Mouse (Mus musculus) liver, embryonic 16.5 days (tissue): ENCODE results near the gene Kcnj12. TPM values are rescaled to one million over a fixed set of nuclear protein-coding genes. Genes with fewer than 3 reads are reported as not detected.

ENCODE experiments used
- ATAC-seq: fragments of 200-750 bp; cut with Nextera tagmentation; 2 replicates; pipeline ENCODE4 v1.8.0; 2017; ENCODE audit warnings: low read depth, mild to moderate bottlenecking, moderate number of reproducible peaks, moderate library complexity
- H3K27ac ChIP-seq: fragments of 300-500 bp; sonication (generic); 2 replicates; pipeline ENCODE4 v1.5.1; 2014; ENCODE audit warnings: mild to moderate bottlenecking, low read length
- H3K27me3 ChIP-seq: fragments of 300-500 bp; sonication (generic); 2 replicates; pipeline ENCODE4 v1.6.1; 2014; ENCODE audit warnings: low read depth, low read length, mixed read lengths; ENCODE audit not compliant: control insufficient read depth, insufficient read depth
- H3K36me3 ChIP-seq: fragments of 300-500 bp; sonication (generic); 2 replicates; pipeline ENCODE4 v1.6.1; 2014; ENCODE audit warnings: mild to moderate bottlenecking; ENCODE audit not compliant: control insufficient read depth, insufficient read depth
- H3K4me1 ChIP-seq: fragments of 300-500 bp; sonication (generic); 2 replicates; pipeline ENCODE4 v1.6.1; 2014; ENCODE audit warnings: low read depth, low read length, mixed read lengths; ENCODE audit not compliant: control insufficient read depth
- H3K4me2 ChIP-seq: fragments of 300-500 bp; sonication (generic); 2 replicates; pipeline ENCODE4 v1.6.1; 2014; ENCODE audit warnings: low read depth, low read length, mixed read lengths
- H3K4me3 ChIP-seq: fragments of 300-500 bp; sonication (generic); 2 replicates; pipeline ENCODE4 v1.5.1; 2014; ENCODE audit warnings: low read depth, mild to moderate bottlenecking, low read length
- H3K9ac ChIP-seq: fragments of 300-500 bp; sonication (generic); 2 replicates; pipeline ENCODE4 v1.6.1; 2014; ENCODE audit warnings: low read depth, low read length
- H3K9me3 ChIP-seq: fragments of 300-500 bp; sonication (generic); replicated peaks from 2 replicates; pipeline ENCODE4 v1.6.1; 2016; ENCODE audit warnings: low read length; ENCODE audit not compliant: control insufficient read depth
- WGBS: fragments of 180-500 bp; shearing (Covaris S2); extraction: QIAGEN DNeasy Blood & Tissue Kit; methylation state at CpG from one replicate; pipeline ENCODE4 v1.1.7; 2014; ENCODE audit not compliant: insufficient replicate concordance; 5-methylcytosine and 5-hydroxymethylcytosine counted together
- polyA plus RNA-seq: library from polyadenylated mRNA; unstranded; fragments of >200 nt; fragmentation: Nextera tagmentation; extraction: Ambion mirVana; gene quantifications from 2 replicates; pipeline ENCODE4 v1.2.1, GENCODE M21; 2015

The Kcnj12 gene
- polyA plus RNA-seq, 1 experiment from 2014 or later: 0.04 TPM

DNA sequence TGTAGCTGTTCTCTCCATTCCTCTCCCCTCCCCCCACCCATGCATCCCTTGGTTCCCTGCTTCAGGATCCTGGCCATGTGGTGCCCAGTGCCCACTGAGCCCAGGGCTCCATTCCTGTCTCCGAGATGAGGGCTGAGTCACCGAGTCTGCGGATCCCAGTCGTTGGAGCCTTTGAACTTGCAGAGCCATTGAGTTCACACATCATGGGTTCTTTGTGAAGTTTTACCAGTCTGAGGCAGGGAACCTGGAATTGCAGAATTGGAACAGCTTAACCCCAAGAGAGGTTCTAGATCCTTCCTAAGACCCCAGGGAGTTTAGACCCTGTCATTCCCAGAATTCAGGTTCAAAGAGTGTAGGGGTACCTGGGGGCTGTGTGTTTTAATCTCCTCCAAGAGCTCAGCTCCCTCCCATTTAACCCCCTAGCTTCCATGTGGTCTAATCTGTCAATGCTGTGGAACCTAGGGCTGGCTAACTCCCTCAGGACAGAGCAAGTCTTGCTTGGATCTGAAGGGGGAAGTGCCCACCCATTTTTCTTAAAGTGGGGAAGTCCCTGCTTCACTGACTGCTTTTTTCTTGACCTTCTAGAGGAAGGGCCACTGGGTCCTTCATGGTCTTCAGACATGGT is 6.9 kb downstream of the Kcnj12 start:
- 40% methylated on average over 4 of the region's 4 CpGs for WGBS
- no peaks in the 10 kb centered on the region for H3K4me1 ChIP-seq
- no peak for ATAC-seq

DNA sequence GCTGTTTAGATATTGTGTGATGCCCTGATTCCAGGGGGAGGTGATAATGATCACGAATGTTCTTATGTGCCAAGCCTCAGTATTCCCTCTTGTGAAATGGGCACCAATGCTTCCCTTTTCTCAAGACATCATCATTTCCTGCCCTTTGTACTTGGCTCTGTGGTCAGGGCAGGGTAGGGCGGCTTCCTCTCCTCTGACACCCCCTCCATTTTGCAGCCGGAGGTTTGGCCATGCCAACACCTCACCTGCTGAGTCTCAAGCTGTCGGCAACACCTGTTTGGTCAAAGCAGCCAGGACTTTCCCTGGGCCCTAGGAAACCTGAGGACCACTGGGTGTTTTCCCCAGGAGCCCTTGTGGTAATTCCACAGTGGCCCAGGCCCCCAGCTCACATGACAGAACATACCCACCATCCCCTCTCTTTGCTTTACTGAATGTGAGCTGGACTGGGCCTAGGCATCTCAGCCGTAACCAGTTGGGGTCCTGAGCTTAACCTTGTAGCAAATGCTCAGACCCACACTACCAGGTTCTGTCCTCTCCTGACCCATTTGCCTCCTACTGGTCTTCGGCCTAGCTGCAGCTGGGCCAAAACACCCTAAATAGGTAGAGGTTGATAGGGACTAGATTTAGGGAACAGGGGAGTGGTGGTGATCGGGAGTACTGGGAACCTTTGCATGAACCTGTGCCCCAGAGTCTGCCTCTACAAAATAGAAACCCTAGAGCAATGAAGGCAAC is 7.7 kb downstream of the Kcnj12 start:
- H3K9ac ChIP-seq: no peak overlapping the region
- no peaks in the 10 kb centered on the region for H3K36me3 ChIP-seq
- H3K4me2 ChIP-seq: no peak overlapping the region
- H3K4me1 ChIP-seq: no peaks in the 10 kb centered on the region
- ATAC-seq: no peak
- H3K9me3 ChIP-seq: no peaks in the 10 kb centered on the region
- 56% methylated on average over 7 of the region's 7 CpGs for WGBS
- H3K4me3 ChIP-seq: no peak overlapping the region
- H3K27ac ChIP-seq: no peak overlapping the region
- H3K27me3 ChIP-seq: peaks cover 7% of the 10 kb centered on the region

More for the DNA sequence above, 6.9 kb downstream of the Kcnj12 start:
- H3K36me3 ChIP-seq: no peaks in the 10 kb centered on the region
- H3K27me3 ChIP-seq: peaks cover 15% of the 10 kb centered on the region
- H3K4me3 ChIP-seq: no peak overlapping the region
- H3K9me3 ChIP-seq: no peaks in the 10 kb centered on the region
- no peak overlapping the region for H3K9ac ChIP-seq
- H3K4me2 ChIP-seq: no peak overlapping the region
- H3K27ac ChIP-seq: no peak overlapping the region

GRCm38 (mm10) chr11:61031137-61031536 is 8.8 kb downstream of the Kcnj12 start:
- no peak overlapping the region for H3K27ac ChIP-seq
- WGBS: 67% methylated on average over 7 of the region's 7 CpGs
- H3K27me3 ChIP-seq: 0 out of 2 replicates have a peak, but pooled peaks cover 2% of the 10 kb centered on the region
- H3K4me3 ChIP-seq: no peak overlapping the region
- H3K36me3 ChIP-seq: no peaks in the 10 kb centered on the region
- no peaks in the 10 kb centered on the region for H3K9me3 ChIP-seq
- no peaks in the 10 kb centered on the region for H3K4me1 ChIP-seq
- H3K9ac ChIP-seq: no peak overlapping the region
- ATAC-seq: no peak
- no peak overlapping the region for H3K4me2 ChIP-seq

DNA sequence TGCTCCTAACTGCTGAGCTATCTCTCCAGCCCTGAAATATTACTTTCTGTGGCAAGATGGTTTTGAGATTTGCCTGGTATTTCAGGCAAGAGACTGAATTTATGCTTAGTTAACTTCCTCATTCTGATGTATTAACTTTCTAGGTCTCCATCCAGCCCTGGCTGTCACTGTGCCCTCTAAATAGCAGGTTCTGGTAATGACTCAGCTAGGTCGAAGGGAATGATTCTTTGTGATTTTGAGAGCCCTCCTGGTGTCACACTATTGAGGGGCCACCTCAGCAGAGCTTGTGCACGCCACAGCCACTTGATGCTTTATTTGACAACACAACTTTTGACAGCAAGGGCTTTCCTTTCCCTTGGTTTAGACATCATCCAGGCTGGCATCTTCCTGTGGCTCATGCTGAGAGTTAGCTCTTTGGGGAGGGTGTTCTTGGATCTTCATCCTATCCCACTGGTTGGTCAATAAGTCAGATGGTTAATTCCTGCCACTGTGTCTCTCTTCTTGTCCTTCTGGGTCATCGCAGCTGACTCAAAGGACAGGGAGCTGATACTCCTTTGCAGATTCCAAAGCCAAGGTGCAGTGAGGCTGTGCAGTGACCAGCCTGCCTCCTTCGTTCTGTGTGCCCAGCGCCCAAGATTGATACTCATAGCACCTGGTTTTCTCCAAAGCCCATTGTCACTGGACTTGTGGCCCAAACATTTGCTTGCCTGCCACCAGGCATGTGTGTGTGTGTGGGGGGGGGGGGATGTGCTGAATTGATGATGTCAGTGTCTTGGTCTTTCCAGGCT is 9.5 kb downstream of the Kcnj12 start:
- H3K36me3 ChIP-seq: no peaks in the 10 kb centered on the region
- no peak overlapping the region for H3K4me2 ChIP-seq
- no peak overlapping the region for H3K27ac ChIP-seq
- H3K4me1 ChIP-seq: no peaks in the 10 kb centered on the region
- H3K9ac ChIP-seq: no peak overlapping the region
- H3K4me3 ChIP-seq: no peak overlapping the region
- H3K27me3 ChIP-seq: no peaks in the 10 kb centered on the region
- no peak for ATAC-seq
- WGBS: 52% methylated on average over 5 of the region's 5 CpGs
- no peaks in the 10 kb centered on the region for H3K9me3 ChIP-seq

DNA sequence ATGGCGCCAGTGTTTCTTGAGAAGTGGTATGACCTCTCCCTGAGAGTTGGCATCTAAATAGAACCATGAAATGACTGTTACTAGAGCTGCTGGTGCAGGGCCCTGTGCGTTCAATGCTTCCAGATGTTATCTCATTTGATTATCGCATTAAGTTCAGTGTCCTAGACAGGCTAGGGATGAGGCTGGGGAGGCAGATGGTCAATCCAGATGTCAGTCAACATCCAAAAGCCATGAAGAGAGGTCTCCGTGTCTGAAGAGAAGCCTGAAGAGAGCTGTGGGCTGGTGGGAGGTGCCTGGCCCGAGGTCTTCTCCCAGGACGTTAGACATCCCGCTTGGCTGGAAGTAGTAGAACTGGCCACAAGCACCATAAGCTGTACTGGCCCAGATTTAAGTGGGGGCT is 10.1 kb downstream of the Kcnj12 start:
- no peak overlapping the region for H3K9ac ChIP-seq
- H3K4me3 ChIP-seq: no peak overlapping the region
- H3K36me3 ChIP-seq: no peaks in the 10 kb centered on the region
- WGBS: 55% methylated on average over 7 of the region's 7 CpGs
- no peaks in the 10 kb centered on the region for H3K27me3 ChIP-seq
- H3K9me3 ChIP-seq: no peaks in the 10 kb centered on the region
- no peak for ATAC-seq
- no peak overlapping the region for H3K27ac ChIP-seq
- H3K4me1 ChIP-seq: no peaks in the 10 kb centered on the region
- no peak overlapping the region for H3K4me2 ChIP-seq

- WGBS: 58% methylated on average over 5 of the region's 5 CpGs
- H3K4me2 ChIP-seq: no peak overlapping the region
These were observed 10.8 kb downstream of the Kcnj12 start for GRCm38 (mm10) chr11:61033160-61033559.

GRCm38 (mm10) chr11:61036639-61037038 is 14.3 kb downstream of the Kcnj12 start:
- no peaks in the 10 kb centered on the region for H3K4me1 ChIP-seq
- no peaks in the 10 kb centered on the region for H3K36me3 ChIP-seq
- no peaks in the 10 kb centered on the region for H3K27me3 ChIP-seq
- no peak for ATAC-seq
- no peak overlapping the region for H3K27ac ChIP-seq
- 82% methylated on average over 9 of the region's 9 CpGs for WGBS
- no peak overlapping the region for H3K4me3 ChIP-seq
- H3K9ac ChIP-seq: no peak overlapping the region
- H3K9me3 ChIP-seq: no peaks in the 10 kb centered on the region
- H3K4me2 ChIP-seq: no peak overlapping the region

More at GRCm38 (mm10) chr11:61033160-61033559, 10.8 kb downstream of the Kcnj12 start:
- Histone ChIP-seq H3K27me3 (no peaks in the 10 kb centered on the region), H3K4me3 (no peak overlapping the region), H3K4me1 (no peaks in the 10 kb centered on the region), H3K36me3 (no peaks in the 10 kb centered on the region), H3K9me3 (no peaks in the 10 kb centered on the region), H3K27ac (no peak overlapping the region), H3K9ac (no peak overlapping the region)
- no peak for ATAC-seq

DNA sequence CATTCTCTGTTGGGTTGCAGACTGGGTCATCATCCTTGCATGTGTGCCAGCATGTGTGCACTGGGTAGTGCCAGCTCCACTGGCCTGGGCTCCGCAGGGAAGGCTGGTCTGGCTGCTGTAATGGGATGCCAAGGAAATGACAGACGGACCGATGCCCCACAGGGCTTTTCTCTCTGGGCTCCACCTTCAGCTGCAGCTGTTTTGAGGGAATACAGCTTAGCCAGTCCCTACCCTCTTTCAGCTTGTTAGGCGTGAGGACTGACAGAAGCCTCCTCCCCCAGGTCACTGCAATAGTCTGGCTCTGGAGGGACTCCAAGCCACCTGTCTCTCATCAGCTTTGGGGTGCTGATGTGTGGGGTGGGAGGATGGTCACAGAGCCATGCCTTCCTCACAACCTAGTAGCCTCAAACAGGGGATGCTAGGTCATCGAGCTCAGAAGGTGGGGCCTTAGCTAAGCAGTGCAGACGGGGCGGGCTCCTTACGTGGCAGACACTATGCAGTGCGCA is 16.0 kb downstream of the Kcnj12 start:
- Histone ChIP-seq H3K9ac (no peak overlapping the region), H3K4me1 (peaks cover 7% of the 10 kb centered on the region)

More for the DNA sequence above, 16.0 kb downstream of the Kcnj12 start:
- no peak overlapping the region for H3K27ac ChIP-seq
- no peaks in the 10 kb centered on the region for H3K9me3 ChIP-seq
- H3K36me3 ChIP-seq: no peaks in the 10 kb centered on the region
- no peaks in the 10 kb centered on the region for H3K27me3 ChIP-seq
- no peak overlapping the region for H3K4me2 ChIP-seq
- WGBS: 67% methylated on average over 9 of the region's 9 CpGs
- no peak for ATAC-seq
- no peak overlapping the region for H3K4me3 ChIP-seq
